Mouse (Mus musculus): ENCODE results near the gene Morc4.

The Morc4 gene

DNA sequence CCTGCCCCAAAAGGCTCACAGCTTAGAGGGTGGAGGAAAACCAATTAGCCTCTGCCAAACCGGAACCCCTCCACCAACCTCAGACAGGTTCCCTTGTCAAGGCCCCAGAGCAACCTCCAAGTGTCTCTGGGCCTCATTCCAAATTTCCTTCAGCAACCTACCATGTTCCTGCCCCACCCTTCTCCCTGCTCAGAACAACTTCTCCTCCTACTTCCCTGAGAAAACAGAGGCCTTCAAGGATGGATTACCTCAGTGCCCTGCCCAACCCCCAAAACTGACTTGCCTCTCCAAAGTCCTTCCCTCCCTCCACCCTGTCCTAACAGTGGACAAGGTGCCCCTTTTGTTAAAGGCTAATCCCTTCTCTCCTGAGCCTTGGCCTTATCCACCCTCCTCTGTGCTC, 85.7 kb downstream of the Morc4 start:
- no peak for DNase-seq (ENCODE audit: low read depth, low spot score)
- Histone ChIP-seq H3K36me3 (ENCODE audit: control insufficient read depth, insufficient read depth, low read length, poor library complexity, severe bottlenecking) (no peaks in the 10 kb centered on the region), H3K27me3 (ENCODE audit: control insufficient read depth, insufficient read depth, low read length, poor library complexity, severe bottlenecking) (no peaks in the 10 kb centered on the region)

GRCm38 (mm10) chrX:139783045-139783422, 88.4 kb downstream of the Morc4 start:
- H3K27me3 ChIP-seq (ENCODE audit: control insufficient read depth, insufficient read depth, low read length, poor library complexity, severe bottlenecking) = no peaks in the 10 kb centered on the region
- DNase-seq (ENCODE audit: low read depth, low spot score) = no peak

GRCm38 (mm10) chrX:139782278-139783044, 89.0 kb downstream of the Morc4 start, which contains the start of gene Ripply1:
Gene Ripply1 (minus strand): TSS chrX:139782353.
- Histone ChIP-seq H3K36me3 (ENCODE audit: control insufficient read depth, insufficient read depth, low read length, poor library complexity, severe bottlenecking) (no peaks in the 10 kb centered on the region), H3K27me3 (ENCODE audit: control insufficient read depth, insufficient read depth, low read length, poor library complexity, severe bottlenecking) (no peaks in the 10 kb centered on the region)
- DNase-seq (ENCODE audit: low read depth, low spot score) = no peak

More at GRCm38 (mm10) chrX:139783045-139783422, 88.4 kb downstream of the Morc4 start:
- H3K36me3 ChIP-seq (ENCODE audit: control insufficient read depth, insufficient read depth, low read length, poor library complexity, severe bottlenecking) = no peaks in the 10 kb centered on the region

- Histone ChIP-seq H3K27me3 (ENCODE audit: control insufficient read depth, insufficient read depth, low read length, poor library complexity, severe bottlenecking) (no peaks in the 10 kb centered on the region), H3K36me3 (ENCODE audit: control insufficient read depth, insufficient read depth, low read length, poor library complexity, severe bottlenecking) (no peaks in the 10 kb centered on the region)
- no peak for DNase-seq (ENCODE audit: low read depth, low spot score)
Measured at GRCm38 (mm10) chrX:139781563-139781962, 89.9 kb downstream of the Morc4 start.

DNA sequence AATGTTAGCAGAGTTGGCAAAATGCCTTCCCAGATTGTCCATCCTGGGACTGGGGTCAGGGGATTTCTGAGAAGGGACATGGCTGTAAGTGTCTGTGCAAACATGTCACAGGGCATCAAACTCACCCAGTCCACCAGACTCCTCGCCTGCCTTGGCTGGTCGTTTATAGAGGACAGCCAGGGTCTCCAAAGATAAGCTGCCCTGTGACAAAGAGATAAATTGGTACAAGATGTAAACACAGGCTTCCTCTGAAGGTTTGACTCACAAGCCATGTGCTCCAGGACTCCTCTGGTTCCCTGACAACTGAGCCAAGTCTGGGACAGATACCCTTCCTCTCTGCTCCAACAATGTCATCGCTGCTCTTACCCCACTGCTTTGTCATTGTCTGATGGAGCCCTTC, 90.5 kb downstream of the Morc4 start:
- Histone ChIP-seq H3K27me3 (ENCODE audit: control insufficient read depth, insufficient read depth, low read length, poor library complexity, severe bottlenecking) (no peaks in the 10 kb centered on the region), H3K36me3 (ENCODE audit: control insufficient read depth, insufficient read depth, low read length, poor library complexity, severe bottlenecking) (no peaks in the 10 kb centered on the region)
- no peak for DNase-seq (ENCODE audit: low read depth, low spot score)

DNA sequence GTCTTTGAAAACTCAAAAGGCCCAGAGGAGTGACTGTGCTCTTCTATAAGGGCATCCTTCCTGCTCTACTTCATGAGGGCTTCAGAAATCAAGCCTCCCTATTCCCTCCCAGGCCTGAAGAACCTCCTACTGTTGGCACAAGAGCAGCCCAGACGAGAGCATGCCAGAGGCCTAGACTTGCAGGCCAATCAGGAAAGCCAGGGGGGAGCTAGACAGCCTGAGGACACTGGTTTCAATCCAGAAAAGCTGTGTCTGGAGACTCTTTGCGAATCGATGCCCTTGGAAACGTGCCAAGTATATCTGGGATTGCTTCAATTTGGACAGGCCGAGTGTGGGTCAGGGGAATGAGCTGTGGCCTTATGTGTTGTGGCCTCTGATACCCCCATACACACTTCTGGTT, 92.1 kb downstream of the Morc4 start:
- no peak for DNase-seq (ENCODE audit: low read depth, low spot score)
- no peaks in the 10 kb centered on the region for H3K36me3 ChIP-seq (ENCODE audit: control insufficient read depth, insufficient read depth, low read length, poor library complexity, severe bottlenecking)
- H3K27me3 ChIP-seq (ENCODE audit: control insufficient read depth, insufficient read depth, low read length, poor library complexity, severe bottlenecking) = no peaks in the 10 kb centered on the region

DNA sequence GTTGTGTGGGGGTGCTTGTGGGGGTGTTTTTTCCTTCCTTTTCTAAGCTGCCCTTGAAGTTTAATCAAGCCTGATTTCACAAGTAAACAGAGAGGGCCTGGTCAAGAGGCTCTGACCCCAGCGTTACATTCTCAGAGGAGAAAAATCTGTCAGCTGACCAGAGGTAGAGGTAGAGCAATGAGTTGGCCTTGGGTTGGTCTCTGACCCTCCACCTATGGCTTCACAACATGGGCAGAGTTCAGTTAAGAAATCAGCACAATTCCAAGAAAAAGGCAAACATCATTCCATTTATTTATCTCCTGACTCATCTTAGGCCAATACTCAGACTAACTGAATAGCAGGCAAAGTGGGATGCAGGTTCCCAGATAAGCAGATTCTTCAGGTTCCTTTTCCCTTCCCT, 92.6 kb downstream of the Morc4 start:
- H3K36me3 ChIP-seq (ENCODE audit: control insufficient read depth, insufficient read depth, low read length, poor library complexity, severe bottlenecking) = no peaks in the 10 kb centered on the region
- DNase-seq (ENCODE audit: low read depth, low spot score) = no peak
- no peaks in the 10 kb centered on the region for H3K27me3 ChIP-seq (ENCODE audit: control insufficient read depth, insufficient read depth, low read length, poor library complexity, severe bottlenecking)

GRCm38 (mm10) chrX:139777357-139777756, 94.1 kb downstream of the Morc4 start:
- Histone ChIP-seq H3K36me3 (ENCODE audit: control insufficient read depth, insufficient read depth, low read length, poor library complexity, severe bottlenecking) (no peaks in the 10 kb centered on the region), H3K27me3 (ENCODE audit: control insufficient read depth, insufficient read depth, low read length, poor library complexity, severe bottlenecking) (no peaks in the 10 kb centered on the region)
- no peak for DNase-seq (ENCODE audit: low read depth, low spot score)

GRCm38 (mm10) chrX:139775084-139775612, 96.3 kb downstream of the Morc4 start:
- no peak for DNase-seq (ENCODE audit: low read depth, low spot score)
- no peaks in the 10 kb centered on the region for H3K27me3 ChIP-seq (ENCODE audit: control insufficient read depth, insufficient read depth, low read length, poor library complexity, severe bottlenecking)
- H3K36me3 ChIP-seq (ENCODE audit: control insufficient read depth, insufficient read depth, low read length, poor library complexity, severe bottlenecking) = no peaks in the 10 kb centered on the region

GRCm38 (mm10) chrX:139774309-139775083, 97.0 kb downstream of the Morc4 start:
- Histone ChIP-seq H3K27me3 (ENCODE audit: control insufficient read depth, insufficient read depth, low read length, poor library complexity, severe bottlenecking) (no peaks in the 10 kb centered on the region), H3K36me3 (ENCODE audit: control insufficient read depth, insufficient read depth, low read length, poor library complexity, severe bottlenecking) (no peaks in the 10 kb centered on the region)
- peak; percentile 41 for DNase-seq (ENCODE audit: low read depth, low spot score)
